Mouse (Mus musculus): ENCODE results near the gene Irf3.

Irf3 gene

GRCm38 (mm10) chr7:44997231-44997939 is at the start of gene Irf3:
TSS of gene Irf3 (plus strand) at chr7:44997648.
- peak; percentile 97 for DNase-seq (ENCODE audit: low read depth, low spot score)

GRCm38 (mm10) chr7:44949922-44950321 is 47.5 kb upstream of the Irf3 start:
- no peak for DNase-seq (ENCODE audit: low read depth, low spot score)

GRCm38 (mm10) chr7:44951960-44952359 is 45.5 kb upstream of the Irf3 start:
- DNase-seq (ENCODE audit: low read depth, low spot score): peak; percentile 39

- DNase-seq (ENCODE audit: low read depth, low spot score): peak; percentile 95
These were observed 44.7 kb upstream of the Irf3 start for GRCm38 (mm10) chr7:44952611-44953306.

- DNase-seq (ENCODE audit: low read depth, low spot score): no peak
These were observed 43.9 kb upstream of the Irf3 start for GRCm38 (mm10) chr7:44953561-44953960.

- no peak for DNase-seq (ENCODE audit: low read depth, low spot score)
These were observed 43.2 kb upstream of the Irf3 start for GRCm38 (mm10) chr7:44954091-44954885.

- no peak for DNase-seq (ENCODE audit: low read depth, low spot score)
These were observed 41.8 kb upstream of the Irf3 start for GRCm38 (mm10) chr7:44955628-44956027.

GRCm38 (mm10) chr7:44956266-44956665 is 41.2 kb upstream of the Irf3 start:
- DNase-seq (ENCODE audit: low read depth, low spot score): no peak

- DNase-seq (ENCODE audit: low read depth, low spot score): no peak
These were observed 40.1 kb upstream of the Irf3 start for GRCm38 (mm10) chr7:44957183-44957835.

GRCm38 (mm10) chr7:44958208-44958607 is 39.2 kb upstream of the Irf3 start:
- DNase-seq (ENCODE audit: low read depth, low spot score): no peak

- no peak for DNase-seq (ENCODE audit: low read depth, low spot score)
These were observed 38.2 kb upstream of the Irf3 start for GRCm38 (mm10) chr7:44959281-44959680.

GRCm38 (mm10) chr7:44959874-44960511 is 37.5 kb upstream of the Irf3 start:
- DNase-seq (ENCODE audit: low read depth, low spot score): no peak

GRCm38 (mm10) chr7:44960512-44960910 is 36.9 kb upstream of the Irf3 start:
- no peak for DNase-seq (ENCODE audit: low read depth, low spot score)

- DNase-seq (ENCODE audit: low read depth, low spot score): no peak
These were observed 35.1 kb upstream of the Irf3 start for GRCm38 (mm10) chr7:44962337-44962736.

- no peak for DNase-seq (ENCODE audit: low read depth, low spot score)
These were observed 34.6 kb upstream of the Irf3 start for GRCm38 (mm10) chr7:44962831-44963230.

GRCm38 (mm10) chr7:44964990-44965389 is 32.5 kb upstream of the Irf3 start:
- no peak for DNase-seq (ENCODE audit: low read depth, low spot score)

GRCm38 (mm10) chr7:44965975-44966374 is 31.5 kb upstream of the Irf3 start:
- DNase-seq (ENCODE audit: low read depth, low spot score): no peak

- DNase-seq (ENCODE audit: low read depth, low spot score): no peak
These were observed 30.8 kb upstream of the Irf3 start for GRCm38 (mm10) chr7:44966638-44967037.

GRCm38 (mm10) chr7:44970231-44970691 is 27.2 kb upstream of the Irf3 start:
- peak; percentile 92 for DNase-seq (ENCODE audit: low read depth, low spot score)

GRCm38 (mm10) chr7:44971142-44971541 is 26.3 kb upstream of the Irf3 start:
- DNase-seq (ENCODE audit: low read depth, low spot score): no peak

GRCm38 (mm10) chr7:44973415-44974130 is 23.9 kb upstream of the Irf3 start:
- no peak for DNase-seq (ENCODE audit: low read depth, low spot score)
